ENCODE assay signal across 8 mouse cellular contexts in genomic region chr9:62137259-62137658, GRCm38 (mm10). TPM values are rescaled to one million over a fixed set of nuclear protein-coding genes. Genes with fewer than 3 reads are reported as not detected.
DNase-seq lines count a peak whose midpoint lies in the region; ATAC-seq and TF ChIP-seq lines count a peak whose summit lies in the region.

No protein-coding gene starts in this region.

- no peak overlapping the region for H3K9ac ChIP-seq in forebrain, embryonic 11.5 days (ENCODE audit: low read length)
- 0 out of 2 replicates have a peak overlapping the region, but pooled peaks have one; percentile 34 for H3K9ac ChIP-seq in embryonic facial prominence, embryonic 14.5 days (ENCODE audit: low read depth, low read length)
- 0 out of 2 replicates have a peak overlapping the region, but pooled peaks have one; percentile 39 for H3K9ac ChIP-seq in hindbrain, embryonic 16.5 days (ENCODE audit: low read depth, low read length)

- TF ChIP-seq POLR2A in lung, adult 2 months (IDR thresholded peaks at IDR 0.05; ENCODE audit: borderline replicate concordance, extremely low read depth, low read depth, low read length): no peak

- H3K4me1 ChIP-seq in forebrain, embryonic 10.5 days: peaks cover 9% of the 10 kb centered on the region; the same call in 1 of the 2 replicates
- H3K4me1 ChIP-seq in forebrain, embryonic 11.5 days (replicated peaks; ENCODE audit: control insufficient read depth, insufficient read depth, low read length): no peaks in the 10 kb centered on the region
- H3K4me1 ChIP-seq in embryonic facial prominence, embryonic 14.5 days (ENCODE audit: control insufficient read depth, insufficient read depth, low read length): peaks cover 18% of the 10 kb centered on the region
- H3K4me1 ChIP-seq in hindbrain, embryonic 16.5 days (ENCODE audit: control insufficient read depth, insufficient read depth, low read depth, low read length): peaks cover 18% of the 10 kb centered on the region
- no peaks in the 10 kb centered on the region for H3K4me1 ChIP-seq in lung, adult 2 months (ENCODE audit: control insufficient read depth, insufficient read depth, low read length)

- peak; percentile 11 for DNase-seq in forebrain, embryonic 10.5 days (ENCODE audit: extremely low spot score, low spot score)
- DNase-seq in forebrain, embryonic 11.5 days (ENCODE audit: low spot score): no peak
- peak; percentile 82 for DNase-seq in 3T3-L1 (ENCODE audit: low read depth, low spot score)
- DNase-seq in embryonic facial prominence, embryonic 14.5 days (ENCODE audit: low spot score): peak; percentile 94
- peak; percentile 38 for DNase-seq in lung, adult 2 months
- DNase-seq in right cerebral cortex, postnatal 25 days: peak; percentile 54
- DNase-seq in spleen, postnatal 36 days (ENCODE audit: low spot score in 2 of 2): no peak

- no peak overlapping the region for H3K4me2 ChIP-seq in forebrain, embryonic 11.5 days (ENCODE audit: low read depth, low read length, severe bottlenecking)
- H3K4me2 ChIP-seq in embryonic facial prominence, embryonic 14.5 days (ENCODE audit: low read depth, low read length): peak overlapping the region; percentile 26; the same call in 1 of the 2 replicates
- H3K4me2 ChIP-seq in hindbrain, embryonic 16.5 days (ENCODE audit: low read length): peak overlapping the region; percentile 27; the same call in 1 of the 2 replicates

- ATAC-seq in forebrain, embryonic 11.5 days (replicated peaks; ENCODE audit: low FRiP score): no peak
- ATAC-seq in embryonic facial prominence, embryonic 14.5 days (ENCODE audit: low read depth): peak; percentile 78; the same call in 1 of the 2 replicates
- ATAC-seq in hindbrain, embryonic 16.5 days: peak; percentile 80

- no peaks in the 10 kb centered on the region for H3K9me3 ChIP-seq in forebrain, embryonic 10.5 days
- no peaks in the 10 kb centered on the region for H3K9me3 ChIP-seq in forebrain, embryonic 11.5 days (ENCODE audit: control insufficient read depth, low read length)
- 0 out of 2 replicates have a peak, but pooled peaks cover 3% of the 10 kb centered on the region for H3K9me3 ChIP-seq in embryonic facial prominence, embryonic 14.5 days (ENCODE audit: control insufficient read depth, low read length)
- no peaks in the 10 kb centered on the region for H3K9me3 ChIP-seq in hindbrain, embryonic 16.5 days (ENCODE audit: control insufficient read depth, low read length)

- no peaks in the 10 kb centered on the region for H3K36me3 ChIP-seq in forebrain, embryonic 10.5 days (replicated peaks)
- no peaks in the 10 kb centered on the region for H3K36me3 ChIP-seq in forebrain, embryonic 11.5 days (ENCODE audit: control insufficient read depth, insufficient read depth, low read length)
- H3K36me3 ChIP-seq in embryonic facial prominence, embryonic 14.5 days (ENCODE audit: control insufficient read depth, insufficient read depth, low read length): no peaks in the 10 kb centered on the region
- no peaks in the 10 kb centered on the region for H3K36me3 ChIP-seq in hindbrain, embryonic 16.5 days (ENCODE audit: control insufficient read depth, insufficient read depth, low read length)

- 68% methylated on average over 8 of the region's 8 CpGs for WGBS in forebrain, embryonic 10.5 days
- 65% methylated on average over 8 of the region's 8 CpGs for WGBS in forebrain, embryonic 11.5 days
- WGBS in embryonic facial prominence, embryonic 14.5 days: 20% methylated on average over 8 of the region's 8 CpGs
- 21% methylated on average over 8 of the region's 8 CpGs for WGBS in hindbrain, embryonic 16.5 days
- WGBS in lung, adult 2 months: 32% methylated on average over 8 of the region's 8 CpGs

- no peaks in the 10 kb centered on the region for H3K27me3 ChIP-seq in forebrain, embryonic 10.5 days (ENCODE audit: poor library complexity, severe bottlenecking)
- H3K27me3 ChIP-seq in forebrain, embryonic 11.5 days (ENCODE audit: control insufficient read depth, insufficient read depth, low read length): no peaks in the 10 kb centered on the region
- no peaks in the 10 kb centered on the region for H3K27me3 ChIP-seq in embryonic facial prominence, embryonic 14.5 days (replicated peaks; ENCODE audit: control insufficient read depth, insufficient read depth, low read length)
- H3K27me3 ChIP-seq in hindbrain, embryonic 16.5 days (replicated peaks; ENCODE audit: control insufficient read depth, insufficient read depth, low read length): no peaks in the 10 kb centered on the region

- no peak overlapping the region for H3K4me3 ChIP-seq in forebrain, embryonic 10.5 days
- H3K4me3 ChIP-seq in forebrain, embryonic 11.5 days (ENCODE audit: low read depth, low read length): no peak overlapping the region
- H3K4me3 ChIP-seq in embryonic facial prominence, embryonic 14.5 days (ENCODE audit: low read depth, low read length): no peak overlapping the region
- no peak overlapping the region for H3K4me3 ChIP-seq in hindbrain, embryonic 16.5 days (ENCODE audit: low read length)
- no peak overlapping the region for H3K4me3 ChIP-seq in lung, adult 2 months (replicated peaks; ENCODE audit: extremely low read depth, low read depth, low read length)

- H3K27ac ChIP-seq in forebrain, embryonic 10.5 days: no peak overlapping the region
- H3K27ac ChIP-seq in forebrain, embryonic 11.5 days (ENCODE audit: low read depth, low read length): no peak overlapping the region
- H3K27ac ChIP-seq in embryonic facial prominence, embryonic 14.5 days (replicated peaks; ENCODE audit: low read depth, low read length): peak overlapping the region; percentile 80
- H3K27ac ChIP-seq in hindbrain, embryonic 16.5 days (ENCODE audit: low read depth, low read length): peak overlapping the region; percentile 63

- TF ChIP-seq CTCF in lung, adult 2 months (IDR thresholded peaks at IDR 0.05; ENCODE audit: insufficient read depth, low read length): no peak

RNA-seq across cellular contexts. Expression of gene Glce, which starts 14.8 kb away (rescaled TPM):
- polyA plus RNA-seq in forebrain, embryonic 10.5 days (2016; fragmentation: Nextera tagmentation; extraction: Ambion mirVana): 21.5 and 22.1 TPM in 2 replicates
- polyA plus RNA-seq in forebrain, embryonic 11.5 days (2014; fragmentation: Nextera tagmentation; extraction: Ambion mirVana): 18.4 and 19.5 TPM in 2 replicates
- polyA plus RNA-seq in embryonic facial prominence, embryonic 14.5 days (2014; fragmentation: Nextera tagmentation; extraction: Ambion mirVana): 30.1 and 38.8 TPM in 2 replicates
- 26.4 and 27.2 TPM in 2 replicates for polyA plus RNA-seq in hindbrain, embryonic 16.5 days (2015; fragmentation: Nextera tagmentation; extraction: Ambion mirVana)
- 3.1 and 5.6 TPM in 2 replicates for polyA plus RNA-seq in lung, adult 2 months (2012; rRNA removed)

Comparison
In these comparisons a context has a peak if more than half of its experiments do, and no peak if none do; other contexts are left out.
1. DNase-seq: peak in forebrain, embryonic 10.5 days (single experiment), 3T3-L1 (single experiment), embryonic facial prominence, embryonic 14.5 days (single experiment), lung, adult 2 months (single experiment) and right cerebral cortex, postnatal 25 days (single experiment); none in forebrain, embryonic 11.5 days (single experiment) and spleen, postnatal 36 days (0 of 2).
2. H3K27ac ChIP-seq: peak in embryonic facial prominence, embryonic 14.5 days (single experiment) and hindbrain, embryonic 16.5 days (single experiment); none in forebrain, embryonic 10.5 days (single experiment) and forebrain, embryonic 11.5 days (single experiment).